Mouse (Mus musculus) midbrain, embryonic 12.5 days (tissue): ENCODE data around the gene Mllt3. TPM values are rescaled to one million over a fixed set of nuclear protein-coding genes. Genes with fewer than 3 reads are reported as not detected.

Experiments
- ATAC-seq: fragments of 200-750 bp; cut with Nextera tagmentation; 2 replicates; pipeline ENCODE4 v1.8.0; 2017; ENCODE audit warnings: low read depth, moderate TSS enrichment, moderate library complexity; ENCODE audit not compliant: low FRiP score
- H3K27ac ChIP-seq: fragments of 300-500 bp; sonication (generic); replicated peaks from 2 replicates; pipeline ENCODE4 v1.5.1; 2016; ENCODE audit warnings: mild to moderate bottlenecking
- H3K27me3 ChIP-seq: fragments of 300-500 bp; sonication (generic); 2 replicates; pipeline ENCODE4 v1.6.1; 2016; ENCODE audit warnings: mild to moderate bottlenecking
- H3K36me3 ChIP-seq: fragments of 300-500 bp; sonication (generic); 2 replicates; pipeline ENCODE4 v1.6.1; 2016
- H3K4me1 ChIP-seq: fragments of 300-500 bp; sonication (generic); 2 replicates; pipeline ENCODE4 v1.6.1; 2016
- H3K4me2 ChIP-seq: fragments of 300-500 bp; sonication (generic); replicated peaks from 2 replicates; pipeline ENCODE4 v1.6.1; 2016; ENCODE audit warnings: mild to moderate bottlenecking, moderate library complexity
- H3K4me3 ChIP-seq: fragments of 300-500 bp; sonication (generic); 2 replicates; pipeline ENCODE4 v1.5.1; 2016; ENCODE audit warnings: mild to moderate bottlenecking
- H3K9ac ChIP-seq: fragments of 300-500 bp; sonication (generic); replicated peaks from 2 replicates; pipeline ENCODE4 v1.6.1; 2016; ENCODE audit warnings: mild to moderate bottlenecking, moderate library complexity
- H3K9me3 ChIP-seq: fragments of 300-500 bp; sonication (generic); 2 replicates; pipeline ENCODE4 v1.6.1; 2016; ENCODE audit warnings: mild to moderate bottlenecking
- WGBS: fragments of 180-500 bp; shearing (Covaris S2); methylation state at CpG from one replicate; pipeline ENCODE4 v1.1.7; 2016; 5-methylcytosine and 5-hydroxymethylcytosine counted together
- polyA plus RNA-seq: library from polyadenylated mRNA; unstranded; fragments of >200 nt; fragmentation: Nextera tagmentation; extraction: Ambion mirVana; gene quantifications from 2 replicates; pipeline ENCODE4 v1.2.1, GENCODE M21; 2016

The Mllt3 gene
- polyA plus RNA-seq, 1 experiment from 2014 or later, result 80.2 TPM

DNA sequence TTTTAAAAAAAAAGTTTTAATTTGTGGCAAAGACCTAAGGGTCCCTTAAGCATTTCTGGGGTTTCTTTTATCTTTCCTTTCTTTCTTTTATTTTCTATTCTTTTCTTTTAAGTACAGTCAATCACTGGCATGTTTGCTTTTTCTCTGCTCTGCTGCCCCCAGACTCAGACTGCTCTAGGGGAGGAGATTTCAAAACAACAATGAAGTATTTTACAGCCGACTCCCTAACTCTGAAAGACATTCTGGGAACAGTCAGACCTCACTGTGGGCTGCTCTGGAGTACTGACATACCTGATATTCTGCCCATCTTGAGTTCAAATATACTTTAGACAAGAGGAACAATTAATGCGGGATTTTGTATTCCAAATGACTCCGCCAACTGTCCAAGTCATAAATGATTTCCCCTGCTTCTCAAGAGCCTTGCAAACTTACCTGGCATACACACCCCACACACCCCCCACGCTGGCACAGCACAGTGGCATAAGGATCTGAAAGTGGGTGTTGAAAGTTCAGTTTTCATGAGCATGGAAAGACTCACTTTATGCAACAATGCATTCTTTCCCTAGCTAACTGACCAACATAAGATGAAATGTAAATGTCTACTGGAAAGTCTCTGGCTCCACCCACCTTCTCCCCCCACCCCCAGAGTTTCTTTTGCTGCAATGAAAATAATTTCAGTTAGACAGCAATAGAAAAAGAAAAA, 21.1 kb downstream of the Mllt3 start:
- H3K9me3 ChIP-seq, result no peaks in the 10 kb centered on the region
- no peak overlapping the region for H3K4me2 ChIP-seq
- H3K36me3 ChIP-seq, result peaks cover 22% of the 10 kb centered on the region
- no peak for ATAC-seq
- no peak overlapping the region for H3K9ac ChIP-seq
- H3K4me3 ChIP-seq, result no peak overlapping the region
- 68% methylated on average over 4 of the region's 4 CpGs for WGBS
- no peak overlapping the region for H3K27ac ChIP-seq
- H3K27me3 ChIP-seq, result no peaks in the 10 kb centered on the region
- H3K4me1 ChIP-seq, result peaks cover 46% of the 10 kb centered on the region

DNA sequence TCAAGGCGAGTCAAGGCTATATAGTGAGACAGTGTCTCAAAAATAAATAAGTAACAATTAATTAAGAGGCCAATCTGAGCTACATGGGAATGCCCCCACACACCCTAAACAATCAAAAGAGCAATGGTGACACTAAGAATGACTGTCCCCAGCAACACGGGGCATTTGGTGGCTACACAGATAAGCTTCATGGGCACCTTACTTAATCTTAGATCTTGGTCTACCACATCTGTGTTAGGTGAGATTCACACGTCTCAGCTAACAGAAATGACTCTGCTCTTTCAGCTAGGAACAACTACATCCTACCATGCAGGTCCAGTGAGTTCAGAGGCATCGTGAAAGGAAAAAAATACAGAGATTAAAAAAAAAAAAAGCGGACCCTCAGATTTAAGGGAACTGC, 22.7 kb downstream of the Mllt3 start:
- no peak for ATAC-seq
- WGBS, result 89% methylated on average over 5 of the region's 5 CpGs
- no peak overlapping the region for H3K27ac ChIP-seq
- H3K9ac ChIP-seq, result no peak overlapping the region
- no peak overlapping the region for H3K4me3 ChIP-seq
- peaks cover 22% of the 10 kb centered on the region for H3K36me3 ChIP-seq
- H3K9me3 ChIP-seq, result no peaks in the 10 kb centered on the region
- H3K27me3 ChIP-seq, result no peaks in the 10 kb centered on the region
- H3K4me1 ChIP-seq, result peaks cover 38% of the 10 kb centered on the region
- H3K4me2 ChIP-seq, result no peak overlapping the region

DNA sequence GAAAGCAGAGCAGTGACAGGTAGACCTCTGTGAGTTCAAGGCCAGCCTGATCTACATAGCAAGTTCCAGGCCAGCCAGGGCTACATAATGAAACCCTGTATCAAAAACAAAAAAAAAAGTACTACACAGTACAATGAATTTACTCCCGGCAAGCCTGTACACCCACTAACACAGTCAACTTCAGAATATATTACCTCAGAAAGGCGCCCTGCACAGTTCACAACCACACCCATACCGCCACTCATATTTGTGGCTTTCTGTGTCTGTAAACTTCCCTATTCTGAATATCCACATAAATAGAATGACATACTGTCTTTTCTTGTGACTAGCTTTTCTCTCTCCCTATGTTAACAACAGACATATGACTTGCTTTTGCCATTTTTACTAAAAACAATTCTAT, 27.4 kb downstream of the Mllt3 start:
- no peak for ATAC-seq
- H3K4me2 ChIP-seq, result no peak overlapping the region
- no peaks in the 10 kb centered on the region for H3K27me3 ChIP-seq
- peaks cover 30% of the 10 kb centered on the region for H3K36me3 ChIP-seq
- H3K9ac ChIP-seq, result no peak overlapping the region
- 86% methylated on average over 3 of the region's 3 CpGs for WGBS
- H3K4me3 ChIP-seq, result no peak overlapping the region
- no peaks in the 10 kb centered on the region for H3K4me1 ChIP-seq
- no peak overlapping the region for H3K27ac ChIP-seq
- H3K9me3 ChIP-seq, result no peaks in the 10 kb centered on the region

DNA sequence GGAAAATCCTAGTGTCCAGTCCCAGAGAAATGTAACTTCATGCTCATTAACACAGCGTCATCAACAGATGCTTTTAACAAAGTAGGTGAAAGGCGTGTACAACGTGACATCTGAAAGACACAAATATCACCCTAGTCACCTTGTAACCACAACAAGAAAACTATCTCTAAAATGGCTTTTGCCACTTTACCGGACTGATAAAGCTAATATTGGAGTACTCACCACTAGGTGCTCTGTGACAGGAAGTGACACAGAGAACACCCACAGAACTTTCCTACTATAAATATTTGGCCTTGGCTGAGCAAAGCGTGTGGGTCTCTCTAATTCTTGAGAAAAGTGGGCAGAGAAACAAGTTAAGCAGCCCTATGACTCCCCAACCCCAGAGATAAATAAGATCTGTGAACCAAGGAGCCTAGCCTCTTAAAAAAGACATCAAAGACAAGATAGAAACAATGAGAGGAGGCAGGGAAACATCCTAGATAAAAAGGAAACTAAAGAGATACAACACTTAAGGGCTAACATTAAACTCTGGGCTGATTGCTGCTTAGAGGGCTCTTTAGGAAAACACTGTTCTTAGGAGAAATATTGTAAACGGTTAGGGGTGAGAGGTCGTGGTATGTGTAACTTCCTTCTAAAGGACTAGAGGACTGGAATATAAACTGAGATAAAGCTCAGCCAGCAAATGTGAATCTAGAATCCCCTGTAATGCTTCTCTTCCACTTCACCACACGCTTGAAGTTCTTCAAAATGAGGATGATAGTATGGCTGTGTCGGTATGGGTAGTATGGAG, 29.8 kb downstream of the Mllt3 start:
- no peak overlapping the region for H3K4me3 ChIP-seq
- 87% methylated on average over 9 of the region's 9 CpGs for WGBS
- no peak for ATAC-seq
- H3K36me3 ChIP-seq, result peaks cover 19% of the 10 kb centered on the region
- H3K27me3 ChIP-seq, result no peaks in the 10 kb centered on the region
- no peaks in the 10 kb centered on the region for H3K4me1 ChIP-seq
- no peaks in the 10 kb centered on the region for H3K9me3 ChIP-seq
- no peak overlapping the region for H3K27ac ChIP-seq
- no peak overlapping the region for H3K9ac ChIP-seq
- H3K4me2 ChIP-seq, result no peak overlapping the region

DNA sequence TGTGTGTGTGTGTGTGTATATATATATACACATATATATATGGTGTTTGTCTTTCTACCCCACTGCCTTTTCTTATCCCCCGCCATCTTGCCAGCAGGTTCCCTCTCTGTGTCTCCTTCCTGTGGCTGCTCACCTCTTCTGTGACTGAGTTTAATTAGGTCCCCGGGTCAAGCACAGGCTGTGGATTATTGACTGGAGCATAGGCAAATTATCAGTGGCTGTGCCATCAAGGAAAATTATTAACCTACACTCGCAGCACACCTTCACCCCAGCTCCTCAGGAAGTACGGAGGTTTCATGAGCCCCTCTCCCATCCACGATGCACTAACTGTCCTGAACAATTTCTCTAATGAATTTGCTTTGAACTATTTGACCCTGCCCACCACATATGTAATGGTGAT, 41.5 kb downstream of the Mllt3 start:
- Histone ChIP-seq H3K9ac (no peak overlapping the region), H3K4me3 (no peak overlapping the region), H3K27ac (no peak overlapping the region), H3K36me3 (peaks cover 5% of the 10 kb centered on the region; the same call in 1 of the 2 replicates), H3K4me1 (peaks cover 9% of the 10 kb centered on the region; the same call in 1 of the 2 replicates), H3K4me2 (no peak overlapping the region), H3K27me3 (no peaks in the 10 kb centered on the region), H3K9me3 (no peaks in the 10 kb centered on the region)
- WGBS, result 91% methylated on average over 5 of the region's 5 CpGs
- no peak for ATAC-seq

DNA sequence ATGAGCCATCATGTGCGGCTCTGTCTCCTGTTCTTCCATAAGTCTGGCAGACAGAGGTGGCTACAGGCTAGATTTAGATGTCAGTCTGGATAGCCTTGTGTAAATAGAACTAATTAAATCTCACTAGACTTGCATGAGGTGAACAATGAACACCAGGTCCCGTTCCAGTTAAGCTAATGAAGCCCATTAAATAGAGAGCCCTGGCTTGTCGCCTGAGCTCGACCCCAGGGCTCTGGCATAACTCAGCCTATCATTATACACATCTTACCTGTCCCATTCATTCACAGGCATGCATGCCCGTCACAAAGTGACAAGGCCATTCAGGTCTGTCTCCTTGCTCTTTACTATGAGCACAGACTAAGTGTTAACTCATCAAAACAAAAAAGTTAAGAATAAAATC, 42.2 kb downstream of the Mllt3 start:
- 71% methylated on average over 5 of the region's 5 CpGs for WGBS
- H3K27me3 ChIP-seq, result no peaks in the 10 kb centered on the region
- no peak overlapping the region for H3K4me2 ChIP-seq
- no peak overlapping the region for H3K9ac ChIP-seq
- H3K36me3 ChIP-seq, result peaks cover 1% of the 10 kb centered on the region; the same call in 1 of the 2 replicates
- H3K4me3 ChIP-seq, result no peak overlapping the region
- ATAC-seq, result no peak
- H3K9me3 ChIP-seq, result no peaks in the 10 kb centered on the region
- H3K4me1 ChIP-seq, result peaks cover 9% of the 10 kb centered on the region; the same call in 1 of the 2 replicates
- H3K27ac ChIP-seq, result no peak overlapping the region

DNA sequence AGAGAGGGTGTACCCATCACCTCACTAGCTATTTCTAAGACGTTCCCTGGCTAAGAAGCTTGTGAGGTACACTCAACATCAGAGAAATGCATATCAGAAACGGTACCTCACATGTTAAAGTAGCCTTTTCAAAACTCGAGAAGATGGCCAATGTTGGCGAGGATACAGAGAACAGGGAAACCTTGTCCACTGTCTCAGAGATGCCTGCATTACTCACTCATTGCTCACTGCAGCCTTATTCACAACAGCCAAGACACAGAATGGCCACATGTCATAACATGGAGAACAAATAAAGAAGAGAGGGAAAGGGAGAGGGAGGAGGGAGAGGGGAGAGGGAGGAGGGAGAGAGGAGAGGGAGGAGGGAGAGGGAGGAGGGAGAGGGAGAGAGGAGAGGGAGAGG, 47.9 kb downstream of the Mllt3 start:
- no peak overlapping the region for H3K4me2 ChIP-seq
- no peak for ATAC-seq
- no peaks in the 10 kb centered on the region for H3K27me3 ChIP-seq
- no peak overlapping the region for H3K4me3 ChIP-seq
- H3K27ac ChIP-seq, result peak overlapping the region; percentile 20
- WGBS, result 51% methylated on average over 4 of the region's 4 CpGs
- H3K9ac ChIP-seq, result no peak overlapping the region
- no peaks in the 10 kb centered on the region for H3K9me3 ChIP-seq
- H3K4me1 ChIP-seq, result peaks cover 34% of the 10 kb centered on the region
- H3K36me3 ChIP-seq, result no peaks in the 10 kb centered on the region

DNA sequence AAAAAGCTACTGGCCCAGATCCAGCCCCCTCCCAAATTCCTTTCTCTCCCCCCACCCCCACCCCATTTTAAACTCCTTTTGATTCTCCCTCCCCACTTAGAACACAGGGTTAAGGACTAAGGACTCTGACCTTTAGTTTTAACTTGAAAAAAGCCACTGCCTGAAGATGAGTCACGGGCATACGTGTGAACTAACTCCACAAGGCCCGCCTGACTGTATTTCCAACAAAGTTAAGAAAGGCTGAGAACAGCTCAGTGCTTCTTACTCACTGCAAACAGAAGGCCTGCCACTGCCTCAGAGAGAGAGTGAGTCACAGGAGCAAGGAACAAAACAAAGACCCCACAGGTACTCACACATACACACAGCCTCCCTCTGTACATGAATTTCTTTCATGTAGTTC, 48.6 kb downstream of the Mllt3 start:
- 0 out of 2 replicates have a peak overlapping the region, but pooled peaks have one; percentile 20 for H3K27ac ChIP-seq
- no peak for ATAC-seq

DNA sequence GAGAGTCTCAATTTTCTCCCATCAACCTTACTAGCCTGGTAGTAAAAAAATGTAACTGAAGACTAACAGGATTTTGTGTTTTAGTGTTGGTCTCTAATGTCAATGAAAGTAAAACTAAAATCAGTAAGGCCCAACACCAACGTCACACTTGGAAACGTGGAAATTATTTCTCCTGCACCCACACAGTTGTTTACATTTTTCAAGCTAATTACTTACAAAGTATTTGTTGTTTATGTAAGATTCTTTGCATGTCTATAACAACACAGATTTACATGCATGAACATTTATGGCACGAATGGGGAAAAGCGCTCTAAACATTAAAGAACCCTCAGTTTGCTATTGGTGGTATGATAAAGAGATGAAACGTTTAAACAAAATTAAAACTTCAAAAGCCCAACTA, 49.1 kb downstream of the Mllt3 start:
- WGBS, result 67% methylated on average over 5 of the region's 5 CpGs
- peaks cover 34% of the 10 kb centered on the region for H3K4me1 ChIP-seq
- H3K9me3 ChIP-seq, result no peaks in the 10 kb centered on the region
- H3K4me2 ChIP-seq, result no peak overlapping the region
- 0 out of 2 replicates have a peak overlapping the region, but pooled peaks have one; percentile 6 for H3K27ac ChIP-seq
- H3K4me3 ChIP-seq, result no peak overlapping the region
- H3K27me3 ChIP-seq, result no peaks in the 10 kb centered on the region
- H3K9ac ChIP-seq, result no peak overlapping the region
- no peak for ATAC-seq
- no peaks in the 10 kb centered on the region for H3K36me3 ChIP-seq

More for the DNA sequence above, 48.6 kb downstream of the Mllt3 start:
- Histone ChIP-seq H3K27me3 (no peaks in the 10 kb centered on the region), H3K36me3 (no peaks in the 10 kb centered on the region), H3K4me3 (no peak overlapping the region), H3K9me3 (no peaks in the 10 kb centered on the region), H3K4me2 (no peak overlapping the region), H3K9ac (0 out of 2 replicates have a peak overlapping the region, but pooled peaks have one; percentile 2), H3K4me1 (peaks cover 34% of the 10 kb centered on the region)
- 22% methylated on average over 3 of the region's 3 CpGs for WGBS

DNA sequence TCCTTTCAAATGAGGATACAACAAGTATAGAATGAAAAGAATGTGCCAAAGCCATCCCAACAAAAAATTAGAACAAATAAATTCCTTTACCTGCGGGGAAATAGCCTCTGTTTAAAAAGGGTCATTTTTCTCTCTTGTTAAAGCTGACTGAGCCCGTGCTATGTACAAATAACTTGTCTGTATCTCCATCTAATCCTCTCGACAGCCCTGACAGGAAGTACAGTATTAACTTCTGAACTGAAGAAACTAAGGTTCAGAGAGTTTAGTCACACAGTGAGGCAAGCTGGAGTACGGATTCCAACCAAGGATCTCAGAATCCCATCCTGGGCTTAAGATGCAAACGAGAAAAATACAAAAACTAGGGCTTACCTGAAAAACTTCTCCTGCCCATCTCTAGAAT, 50.6 kb downstream of the Mllt3 start:
- no peaks in the 10 kb centered on the region for H3K36me3 ChIP-seq
- H3K27ac ChIP-seq, result no peak overlapping the region
- H3K4me1 ChIP-seq, result peaks cover 39% of the 10 kb centered on the region
- ATAC-seq, result no peak
- no peaks in the 10 kb centered on the region for H3K9me3 ChIP-seq
- WGBS, result 75% methylated on average over 5 of the region's 5 CpGs
- H3K4me2 ChIP-seq, result no peak overlapping the region
- no peaks in the 10 kb centered on the region for H3K27me3 ChIP-seq
- H3K9ac ChIP-seq, result no peak overlapping the region
- H3K4me3 ChIP-seq, result no peak overlapping the region

DNA sequence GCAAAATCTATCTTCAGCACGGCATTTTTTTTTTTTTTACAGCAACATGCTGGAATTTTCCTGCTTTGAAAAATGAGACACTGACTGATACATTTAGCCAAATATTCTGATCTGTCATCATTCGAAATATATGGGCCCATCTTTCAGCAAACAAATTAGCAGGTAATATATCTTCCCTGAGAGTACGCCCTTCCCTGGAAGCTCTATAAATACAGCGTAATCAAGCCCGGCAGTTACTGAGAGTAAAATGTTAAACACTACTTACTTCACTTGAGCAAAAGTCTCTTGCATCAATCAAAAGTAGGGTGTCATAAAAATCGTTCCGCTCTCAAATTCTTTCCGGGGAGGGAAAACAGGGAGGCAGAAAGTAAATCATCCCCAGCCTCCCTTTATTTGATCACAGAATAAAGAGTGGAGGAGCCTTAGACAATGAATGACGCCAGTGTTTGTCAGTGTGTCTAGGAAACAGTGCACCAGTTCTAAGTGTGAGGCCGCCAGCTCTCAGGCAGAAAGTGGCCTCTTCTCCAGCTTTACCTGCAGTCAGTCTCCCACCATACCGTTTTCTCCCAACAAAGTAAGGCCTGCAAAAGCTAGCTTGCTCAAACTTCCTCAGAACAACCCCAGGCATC, 55.2 kb downstream of the Mllt3 start:
- Histone ChIP-seq H3K4me2 (no peak overlapping the region), H3K4me3 (no peak overlapping the region), H3K9me3 (no peaks in the 10 kb centered on the region), H3K4me1 (peaks cover 7% of the 10 kb centered on the region), H3K27me3 (no peaks in the 10 kb centered on the region), H3K9ac (no peak overlapping the region), H3K27ac (no peak overlapping the region), H3K36me3 (no peaks in the 10 kb centered on the region)
- 77% methylated on average over 11 of the region's 11 CpGs for WGBS
- no peak for ATAC-seq

DNA sequence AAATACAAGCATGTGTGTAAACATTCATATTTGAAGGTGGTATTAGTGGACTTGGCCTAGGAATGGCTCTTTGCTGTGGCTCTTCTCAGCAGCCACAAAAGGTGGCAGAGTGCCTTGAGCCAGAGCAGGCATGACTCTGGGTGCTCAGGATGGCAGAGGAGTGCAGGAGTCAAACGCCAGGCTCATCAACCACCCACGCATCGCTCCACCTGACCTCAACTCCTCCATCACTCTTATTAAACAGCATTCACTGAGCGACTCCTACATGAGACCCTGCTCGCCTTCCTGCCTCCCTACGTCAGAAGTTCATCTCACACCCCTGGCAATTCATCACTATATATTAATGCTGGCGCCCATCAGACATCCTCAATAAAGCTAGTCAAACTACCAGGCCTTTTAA, 67.3 kb downstream of the Mllt3 start:
- Histone ChIP-seq H3K9me3 (no peaks in the 10 kb centered on the region), H3K4me2 (no peak overlapping the region), H3K4me1 (peaks cover 6% of the 10 kb centered on the region), H3K27ac (no peak overlapping the region), H3K4me3 (no peak overlapping the region), H3K9ac (no peak overlapping the region), H3K36me3 (no peaks in the 10 kb centered on the region), H3K27me3 (no peaks in the 10 kb centered on the region)
- ATAC-seq, result no peak
- 90% methylated on average over 7 of the region's 7 CpGs for WGBS
